Mouse (Mus musculus): ENCODE measurements around the gene Prkag1.

GRCm38 (mm10) chr15:98780075-98780474 is 51.2 kb downstream of the Prkag1 start:
- TF ChIP-seq CTCF (conservative IDR thresholded peaks at IDR 0.05; ENCODE audit: low read length) (no peak), NANOG (IDR thresholded peaks at IDR 0.05; ENCODE audit: borderline replicate concordance, low read length) (no peak), POU5F1 (IDR thresholded peaks at IDR 0.05; ENCODE audit: borderline replicate concordance, low read length) (no peak)

Data from E14TG2a.4 (cell line).